Mouse (Mus musculus) inflammation-experienced regulatory T-cells, adult 6 months (primary cell): Measurements from ENCODE around the gene Fem1a. TPM values are rescaled to one million over a fixed set of nuclear protein-coding genes. Genes with fewer than 3 reads are reported as not detected.
A peak's percentile ranks its signal among the peaks of the same experiment; 100 is the strongest.
"Not testable (repeated sequence)": the region's sequence is repeated elsewhere in the genome, so short reads cannot be mapped to it uniquely, and the experiment has no call there.

Source experiments
- ATAC-seq: one replicate; pipeline ENCODE4 v1.8.0; 2017
- polyA plus RNA-seq, 3 experiments: library from polyadenylated mRNA; unstranded; fragments of 100-300 nt; shearing (Covaris generic); gene quantifications; one replicate each; pipeline ENCODE4 v1.2.1; 2017

Fem1a gene
- polyA plus RNA-seq, 3 experiments from 2014 or later = 4.9 to 6.2 (median 6.1) TPM

DNA sequence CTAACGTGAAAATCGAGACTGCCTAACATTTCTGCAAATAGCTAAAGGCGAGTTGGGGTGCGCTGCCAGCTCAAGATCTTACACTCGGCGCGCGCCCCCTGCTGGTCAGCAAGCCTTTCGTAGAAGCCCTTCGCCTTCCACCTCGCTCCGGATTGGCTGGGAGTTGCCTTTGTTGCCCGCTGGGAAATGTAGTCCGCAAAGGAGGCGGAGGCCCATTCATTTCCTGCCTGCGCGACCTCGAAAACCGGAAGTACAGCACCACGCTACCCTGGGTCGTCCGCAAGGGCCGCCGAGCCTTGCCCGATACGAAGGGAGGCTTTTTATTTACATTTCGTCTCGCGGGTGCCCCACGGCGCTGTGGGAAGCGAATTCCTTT lies 759 bp upstream of the Fem1a start:
- peak; percentile 85 for ATAC-seq

DNA sequence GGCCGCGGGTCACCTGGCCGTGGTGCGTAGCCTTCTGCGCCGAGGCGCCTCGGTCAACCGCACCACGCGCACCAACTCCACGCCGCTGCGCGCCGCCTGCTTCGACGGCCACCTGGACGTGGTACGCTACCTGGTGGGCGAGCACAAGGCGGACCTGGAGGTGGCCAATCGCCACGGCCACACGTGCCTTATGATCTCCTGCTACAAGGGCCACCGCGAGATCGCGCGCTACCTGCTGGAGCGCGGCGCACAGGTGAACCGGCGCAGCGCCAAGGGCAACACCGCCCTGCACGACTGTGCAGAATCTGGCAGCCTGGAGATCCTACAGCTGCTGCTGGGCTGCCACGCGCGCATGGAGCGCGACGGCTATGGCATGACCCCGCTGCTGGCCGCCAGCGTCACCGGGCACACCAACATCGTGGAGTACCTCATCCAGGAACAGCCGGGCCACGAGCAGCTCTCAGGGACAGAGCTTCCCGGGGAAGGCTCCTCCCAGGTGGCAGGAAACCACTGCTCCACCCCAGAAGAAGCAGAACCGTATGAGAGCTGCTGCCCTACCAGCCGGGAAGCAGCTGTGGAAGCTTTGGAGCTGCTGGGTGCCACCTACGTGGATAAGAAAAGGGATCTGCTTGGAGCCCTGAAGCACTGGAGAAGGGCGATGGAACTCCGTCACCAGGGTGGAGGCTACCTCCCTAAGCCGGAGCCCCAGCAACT lies 728 bp downstream of the Fem1a start:
- ATAC-seq = no peak

DNA sequence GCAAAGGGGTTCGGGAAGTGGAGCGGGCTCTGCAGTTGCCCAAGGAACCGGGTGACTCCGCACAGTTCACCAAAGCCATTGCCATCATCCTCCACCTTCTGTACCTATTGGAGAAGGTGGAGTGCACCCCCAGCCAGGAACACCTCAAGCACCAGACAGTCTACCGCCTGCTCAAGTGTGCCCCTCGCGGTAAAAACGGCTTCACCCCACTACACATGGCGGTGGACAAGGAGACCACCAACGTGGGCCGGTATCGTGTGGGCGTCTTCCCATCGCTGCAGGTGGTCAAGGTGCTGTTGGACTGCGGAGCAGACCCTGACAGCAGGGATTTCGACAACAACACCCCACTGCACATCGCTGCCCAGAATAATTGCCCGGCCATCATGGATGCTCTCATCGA lies 1.7 kb downstream of the Fem1a start:
- not testable (repeated sequence) for ATAC-seq

DNA sequence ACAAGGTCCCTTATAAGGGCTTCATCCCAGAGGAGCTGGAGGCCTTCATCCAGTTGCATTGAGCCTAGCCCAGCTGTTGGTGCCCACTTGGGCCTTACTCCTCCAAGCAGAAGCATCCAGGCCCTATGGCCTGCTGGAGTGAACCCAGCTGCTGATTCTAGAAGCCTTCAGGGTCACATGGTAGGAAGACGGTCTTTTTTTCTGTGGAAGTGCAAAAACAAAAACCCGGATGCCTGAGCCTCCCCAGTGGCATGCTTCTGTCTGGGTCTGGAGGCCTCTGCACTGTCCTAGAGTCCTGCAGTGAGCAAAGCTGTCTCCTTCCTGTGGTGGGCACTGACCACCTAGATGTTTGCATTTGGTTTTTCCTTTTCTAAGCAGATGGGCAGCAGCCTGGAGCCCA lies 2.2 kb downstream of the Fem1a start:
- not testable (repeated sequence) for ATAC-seq

DNA sequence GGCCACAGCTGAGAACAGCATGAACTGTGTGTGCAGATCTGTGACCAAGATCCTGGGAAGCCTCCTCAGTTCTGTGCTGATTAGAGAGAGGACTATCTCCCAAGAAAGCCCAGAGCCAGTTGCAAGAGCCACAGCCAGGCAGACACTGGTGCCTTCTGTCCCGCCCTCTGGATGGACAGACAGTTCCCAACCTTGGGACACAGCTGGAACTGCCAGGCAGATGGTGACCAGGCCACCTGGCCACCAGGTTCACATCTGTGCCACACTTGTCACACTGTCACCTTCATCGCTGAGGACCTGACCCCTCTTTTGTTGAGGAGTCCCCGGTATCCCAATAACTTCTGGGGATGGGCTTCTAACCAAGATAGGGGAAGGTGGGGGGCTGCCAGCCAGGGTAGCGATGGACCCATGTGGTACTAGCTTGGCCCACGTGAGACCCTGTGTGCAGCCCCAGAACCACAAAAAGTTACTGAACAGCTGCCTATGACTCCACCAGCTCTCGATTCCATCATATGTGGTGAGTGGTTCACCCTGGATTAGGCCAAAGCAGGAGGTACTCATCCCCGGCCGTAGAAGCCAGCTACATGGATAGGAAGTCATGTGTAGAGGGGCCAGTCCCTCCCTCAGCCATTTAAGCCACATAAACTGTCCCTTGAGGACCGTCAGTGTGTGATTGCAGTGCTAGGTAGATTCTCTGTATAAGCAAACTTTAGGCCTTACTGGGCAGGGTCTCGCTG lies 2.9 kb downstream of the Fem1a start:
- no peak for ATAC-seq

DNA sequence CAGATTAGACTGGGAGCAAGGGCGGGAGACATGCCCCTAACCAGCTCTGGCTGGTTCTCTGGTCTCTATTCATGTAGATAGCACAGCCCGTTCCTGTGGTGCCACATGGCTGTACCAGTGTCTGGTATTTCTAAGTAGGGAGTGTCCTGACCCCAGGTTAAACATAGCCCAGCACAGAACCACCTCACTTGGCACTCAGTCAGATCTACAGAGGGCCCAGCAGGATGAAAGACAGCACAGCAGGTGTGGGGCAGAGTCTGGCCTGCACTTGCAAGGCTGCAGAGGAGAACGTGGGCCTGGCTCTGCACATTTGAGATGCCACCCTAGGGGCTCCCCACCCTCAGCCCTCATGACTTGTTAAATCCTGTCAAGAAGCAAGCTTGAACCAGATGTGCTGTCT lies 4.6 kb downstream of the Fem1a start:
- ATAC-seq = no peak

DNA sequence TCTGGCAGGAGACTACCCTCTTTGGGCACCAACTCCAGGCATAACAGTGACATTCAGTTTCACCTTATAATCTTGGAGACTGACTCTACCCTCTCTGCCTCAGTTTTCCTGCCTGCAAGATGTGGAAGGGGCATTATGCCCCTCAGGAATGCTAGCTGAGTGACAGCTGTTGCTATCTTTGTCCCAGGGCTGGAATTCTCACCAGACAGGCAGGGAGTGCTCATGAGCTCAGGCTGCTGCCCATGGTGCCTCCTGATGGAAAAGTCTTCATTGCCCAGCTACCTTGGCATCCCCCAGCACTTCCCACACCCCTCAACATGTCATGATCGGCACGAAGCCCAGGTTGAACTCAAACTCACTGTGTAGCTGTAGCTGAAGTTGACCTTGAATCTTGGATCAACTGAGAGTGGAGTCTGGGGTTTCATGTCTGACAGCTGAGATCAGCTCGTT lies 6.1 kb downstream of the Fem1a start:
- no peak for ATAC-seq

DNA sequence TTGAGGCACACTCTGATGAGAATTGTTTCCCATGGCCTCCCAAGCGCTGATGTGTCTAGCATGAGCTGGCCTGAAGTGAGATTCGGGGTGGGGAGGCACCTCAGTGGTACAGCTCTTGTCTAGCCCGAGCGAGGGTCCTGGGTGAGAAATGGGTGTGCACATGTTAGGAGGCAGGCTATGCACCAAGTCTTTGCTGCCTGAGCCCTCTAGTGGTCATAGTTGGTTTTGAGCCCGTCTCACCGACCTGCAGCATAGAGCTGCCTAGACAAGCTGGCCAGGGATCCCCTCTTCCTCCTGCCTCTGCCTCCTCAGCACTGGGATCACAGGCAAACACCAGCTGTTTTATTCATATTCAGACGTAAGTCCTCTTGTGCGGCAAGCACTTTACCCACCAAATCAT lies 7.4 kb downstream of the Fem1a start:
- ATAC-seq = peak; percentile 86

DNA sequence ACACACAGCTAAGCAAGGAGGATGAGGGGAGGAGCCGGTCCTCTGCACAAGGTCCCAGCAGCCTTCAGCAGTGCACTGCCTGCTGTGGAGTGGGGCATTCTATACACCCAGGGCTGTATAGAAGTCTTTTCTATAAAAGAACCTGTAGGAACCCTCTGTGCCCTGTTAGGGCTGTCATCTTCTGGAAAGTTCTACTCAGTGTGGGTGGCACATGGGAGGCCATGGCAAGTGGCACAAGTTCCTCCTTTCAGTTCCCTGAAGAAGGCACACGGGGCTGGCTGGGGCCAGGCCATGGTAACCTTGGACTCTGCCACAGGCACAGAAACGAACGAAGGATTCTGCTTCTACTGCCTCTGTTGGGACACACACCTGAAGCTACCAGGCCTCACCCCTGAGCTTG lies 8.4 kb downstream of the Fem1a start:
- ATAC-seq = no peak

DNA sequence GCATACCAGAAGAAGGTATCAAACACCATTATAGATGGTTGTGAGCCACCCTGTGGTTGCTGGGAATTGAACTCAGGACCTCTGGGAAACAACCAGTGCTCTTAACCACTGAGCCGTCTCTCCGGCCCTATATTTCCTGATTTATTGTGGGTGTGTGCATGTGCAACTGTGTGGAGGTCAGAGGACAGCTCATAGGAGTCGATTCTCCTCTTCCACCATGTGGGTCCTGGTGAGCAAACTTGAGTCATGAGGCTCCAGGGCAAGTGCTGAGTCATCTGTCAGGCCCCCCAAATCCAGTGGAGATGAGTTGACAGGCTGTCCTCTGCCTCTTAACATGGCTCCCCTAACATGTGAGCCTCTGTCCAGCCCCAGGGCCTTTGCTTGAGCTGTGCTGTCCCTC lies 9.3 kb downstream of the Fem1a start:
- ATAC-seq = no peak

DNA sequence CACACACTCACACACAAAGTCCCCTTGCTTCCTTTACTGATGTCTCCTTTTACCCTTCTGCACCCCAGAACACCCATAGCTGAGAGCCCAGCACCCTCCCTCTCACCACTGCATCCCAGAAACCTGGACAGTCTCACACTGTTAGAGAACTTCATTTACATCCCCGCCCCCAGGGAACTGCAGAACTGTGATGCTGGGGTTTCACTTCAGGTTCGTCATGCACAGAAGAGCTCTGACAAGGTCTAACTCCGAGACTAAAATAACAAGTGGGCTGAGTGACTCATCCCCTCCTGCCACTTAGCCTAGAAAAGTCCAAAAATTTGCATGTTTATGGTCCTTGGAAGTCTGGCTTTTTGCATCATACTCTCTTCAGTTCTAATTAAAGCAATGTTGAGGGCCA lies 9.7 kb downstream of the Fem1a start:
- ATAC-seq = no peak

DNA sequence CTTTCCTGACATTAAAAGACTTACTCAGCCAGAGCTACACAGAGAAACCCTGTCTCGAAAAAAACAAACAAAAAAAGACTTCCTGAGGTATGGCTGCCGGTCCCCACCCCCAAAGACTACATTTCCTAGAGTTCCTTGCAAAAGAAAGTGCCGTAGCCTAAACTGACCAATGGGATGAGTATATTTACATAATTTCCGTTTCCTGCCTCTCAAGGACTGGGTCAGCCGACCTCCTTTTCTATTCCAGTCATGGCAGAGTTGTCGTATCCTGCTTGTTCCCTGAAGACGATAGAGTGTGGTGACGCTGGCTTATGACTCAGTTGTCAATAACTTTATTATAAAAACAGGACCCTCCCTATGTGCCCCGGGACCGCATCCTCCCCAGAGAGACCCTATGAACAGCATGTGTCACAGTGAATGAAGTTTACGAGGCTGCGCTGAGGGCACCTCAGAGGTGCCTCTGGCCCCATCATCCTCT lies 12.6 kb downstream of the Fem1a start:
- ATAC-seq = peak; percentile 97

DNA sequence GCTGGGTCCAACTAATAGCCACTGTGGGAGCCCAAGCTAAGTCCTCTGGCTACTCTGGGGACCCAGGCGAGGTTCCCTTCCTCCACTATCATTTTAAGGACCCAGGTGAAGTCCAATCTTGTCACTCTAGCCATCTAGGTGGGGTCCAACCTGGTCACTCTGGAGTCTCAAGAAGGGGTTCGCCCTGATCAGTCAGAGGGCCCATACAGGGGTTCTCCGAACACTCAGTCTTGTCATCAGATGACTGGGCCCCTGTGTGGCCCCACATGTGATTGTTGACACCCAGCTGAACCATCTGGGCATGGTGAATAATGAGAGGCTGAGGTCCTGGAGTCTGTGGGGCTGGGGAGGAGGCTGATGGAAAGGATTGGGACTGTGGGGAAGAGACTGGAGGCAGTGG lies 13.1 kb downstream of the Fem1a start:
- ATAC-seq = no peak

DNA sequence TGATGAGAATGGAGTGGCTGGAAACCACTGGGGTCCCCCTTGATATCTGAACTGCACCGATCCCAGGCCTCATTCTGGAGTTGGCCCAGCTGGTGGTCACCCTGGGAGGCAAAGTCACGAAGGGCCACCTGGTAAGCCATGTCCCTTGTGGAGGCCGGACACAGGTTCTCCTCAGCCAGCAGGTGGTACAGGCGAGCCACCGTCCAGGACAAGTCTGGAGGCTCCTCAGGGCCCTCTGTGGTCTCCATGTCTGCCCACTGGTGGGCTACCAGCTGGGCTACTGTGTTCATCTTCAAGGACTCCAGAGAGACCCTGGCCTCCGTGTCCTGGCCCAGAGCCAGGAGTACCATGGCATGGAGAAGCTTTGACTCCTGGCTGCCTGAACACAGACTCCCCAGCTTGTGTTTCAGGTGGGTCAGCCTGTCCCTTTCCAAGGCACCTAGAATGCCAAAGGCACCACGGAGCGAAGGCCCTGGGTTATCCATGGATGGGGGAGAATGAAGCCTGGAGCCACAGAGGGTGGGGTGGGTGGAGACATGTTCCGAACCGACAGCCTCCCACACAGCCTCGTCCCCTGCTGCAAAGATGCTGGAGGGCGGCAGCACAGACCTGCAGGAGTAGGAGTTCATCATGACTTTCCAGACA lies 15.1 kb downstream of the Fem1a start:
- no peak for ATAC-seq

DNA sequence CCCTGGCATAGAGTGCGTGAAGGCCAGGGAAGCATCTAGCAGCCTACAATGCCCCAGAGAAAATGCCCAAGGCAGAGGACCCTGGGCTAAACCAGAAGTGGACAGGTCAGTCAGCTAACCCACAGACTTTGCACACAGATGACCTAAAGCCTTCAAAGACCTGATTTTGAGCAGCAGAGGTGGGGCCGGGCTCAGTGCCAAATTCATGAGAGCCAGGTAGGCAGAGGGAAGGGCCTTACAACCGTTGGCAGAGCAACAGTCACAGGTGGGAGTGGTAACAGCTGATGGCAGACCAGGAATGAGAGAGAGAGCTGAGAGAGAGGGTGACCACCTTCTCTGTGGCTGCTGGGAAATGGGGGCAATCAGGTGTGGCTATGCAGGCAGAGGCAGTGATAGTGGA lies 16.0 kb downstream of the Fem1a start:
- ATAC-seq = no peak

DNA sequence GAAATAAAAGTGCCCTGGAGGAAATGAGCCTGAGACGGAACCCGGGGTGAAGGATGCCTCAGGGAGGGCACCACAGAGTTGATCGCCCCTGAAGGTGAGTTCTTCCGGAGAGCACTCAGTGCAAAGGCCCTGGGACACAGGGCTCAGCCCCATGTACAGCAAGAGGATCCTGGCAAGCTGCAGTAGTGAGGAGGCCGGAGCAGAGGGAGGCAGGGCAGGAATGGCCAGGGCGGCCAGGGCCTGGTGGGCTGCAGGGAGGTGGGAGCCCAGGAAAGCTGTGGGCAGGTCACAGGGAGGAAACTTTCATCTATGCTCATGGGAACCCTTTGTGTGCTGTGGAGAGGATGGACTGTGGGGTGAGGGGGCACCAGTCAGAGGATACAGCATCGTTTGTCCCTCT lies 16.9 kb downstream of the Fem1a start:
- ATAC-seq = no peak

DNA sequence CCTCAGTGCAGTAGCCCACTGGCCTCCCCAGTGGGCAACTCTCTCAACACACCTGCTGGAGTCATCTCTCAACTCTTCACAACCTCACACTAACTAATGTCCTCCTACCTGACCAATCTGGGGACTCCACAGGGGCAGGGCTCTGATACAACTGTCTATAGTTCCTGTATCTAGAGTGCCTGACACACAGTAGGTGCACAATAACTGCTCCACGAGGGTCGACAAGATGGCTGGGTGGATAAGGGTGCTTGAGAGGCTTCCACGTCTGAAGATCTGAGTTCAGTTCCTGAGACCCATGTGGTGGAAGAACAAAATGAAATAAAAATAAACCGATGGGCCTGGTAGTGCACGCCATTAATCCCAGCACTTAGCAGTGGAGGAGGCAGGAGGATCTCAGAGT lies 17.4 kb downstream of the Fem1a start:
- ATAC-seq = no peak

DNA sequence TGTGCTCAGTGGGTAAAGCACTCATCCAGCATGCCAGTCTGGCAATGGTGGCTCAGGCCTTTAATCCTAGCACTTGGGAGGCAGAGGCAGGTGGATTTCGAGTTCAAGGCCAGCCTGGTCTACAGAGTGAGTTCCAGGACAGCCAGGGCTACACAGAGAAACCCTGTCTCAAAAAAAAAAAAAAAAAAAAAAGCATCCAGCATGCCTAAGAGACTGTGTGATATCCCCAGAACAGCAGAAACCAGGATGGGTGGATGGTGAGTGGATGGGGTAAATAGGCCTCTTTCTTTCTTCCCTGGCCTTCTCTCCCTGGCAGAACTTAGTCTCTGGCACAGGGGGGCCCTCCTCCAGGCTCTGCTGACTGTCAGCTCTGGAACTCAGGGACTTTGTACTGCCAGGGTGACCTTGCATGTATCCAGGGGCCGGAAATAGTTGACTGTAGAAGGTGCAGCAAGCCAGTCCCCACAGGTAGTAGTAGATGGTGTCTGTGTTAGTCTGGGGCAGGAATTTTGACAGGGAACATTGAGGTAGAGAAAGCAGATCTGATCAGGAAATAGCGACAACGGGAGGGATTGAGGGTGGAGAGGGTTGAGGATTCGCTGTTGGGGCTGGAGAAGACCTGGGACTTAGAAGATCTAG lies 19.4 kb downstream of the Fem1a start:
- ATAC-seq = no peak

DNA sequence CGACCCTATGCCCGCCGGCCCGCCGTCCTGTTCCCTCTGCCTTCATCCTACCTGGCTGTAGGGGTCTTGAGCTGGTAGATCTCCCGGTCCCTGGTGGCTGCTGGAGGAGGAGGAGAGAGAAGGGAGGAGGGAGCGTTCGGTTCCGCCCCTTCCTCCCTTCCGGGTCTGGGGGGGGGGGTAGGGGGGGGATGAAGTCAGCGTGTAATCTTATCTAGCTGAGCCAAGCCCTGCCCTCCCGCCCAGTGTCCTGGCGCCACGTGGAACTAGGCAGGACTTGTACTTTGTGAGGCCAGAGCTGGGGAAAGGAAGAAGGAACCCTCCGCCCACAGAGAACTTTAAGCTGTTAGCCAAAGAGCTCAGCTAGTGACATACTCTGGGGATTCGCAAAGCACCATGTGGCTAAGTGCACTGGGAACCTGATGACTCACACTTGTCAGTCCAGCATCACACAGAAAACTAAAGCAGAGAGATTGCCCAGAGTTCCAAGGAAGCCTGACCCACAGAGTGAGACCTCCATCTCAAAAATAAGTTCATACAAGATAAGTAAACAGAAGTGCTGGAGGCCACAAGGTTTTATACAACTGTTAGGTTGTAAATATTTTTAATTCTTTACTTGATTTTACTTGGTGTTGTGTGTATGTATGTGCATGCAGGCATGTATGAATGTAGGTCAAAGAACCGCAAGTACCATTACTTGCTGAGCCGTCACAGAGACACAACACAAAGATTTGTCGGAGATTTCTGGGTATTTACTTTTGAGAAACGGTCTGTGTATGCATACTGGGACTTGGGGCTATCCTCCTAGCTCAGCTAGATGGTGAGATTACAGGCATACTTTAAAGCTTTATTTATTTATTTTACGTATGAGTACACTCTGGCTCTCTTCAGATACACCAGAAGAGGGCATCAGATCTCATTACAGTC lies 20.3 kb downstream of the Fem1a start, which contains the start of gene Ticam1:
Ticam1 (minus strand) TSS at position 144 of the 924 bp plus-strand sequence.
- peak; percentile 77 for ATAC-seq

DNA sequence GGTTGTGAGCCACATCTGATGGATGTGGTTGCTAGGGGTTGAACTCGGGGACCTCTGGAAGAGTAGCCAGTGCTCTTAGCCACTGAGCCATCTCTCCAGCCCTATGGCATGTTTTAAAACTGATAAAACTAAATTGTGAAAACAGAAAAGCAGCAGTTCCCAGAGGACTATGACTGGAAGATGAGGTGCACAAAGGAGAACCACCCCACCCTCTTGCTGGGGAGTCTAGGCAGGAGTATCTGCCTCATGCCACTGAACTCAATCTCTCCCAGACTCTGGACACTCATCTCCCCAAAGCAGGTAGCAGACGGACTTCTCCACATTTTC lies 20.9 kb downstream of the Fem1a start:
- no peak for ATAC-seq

DNA sequence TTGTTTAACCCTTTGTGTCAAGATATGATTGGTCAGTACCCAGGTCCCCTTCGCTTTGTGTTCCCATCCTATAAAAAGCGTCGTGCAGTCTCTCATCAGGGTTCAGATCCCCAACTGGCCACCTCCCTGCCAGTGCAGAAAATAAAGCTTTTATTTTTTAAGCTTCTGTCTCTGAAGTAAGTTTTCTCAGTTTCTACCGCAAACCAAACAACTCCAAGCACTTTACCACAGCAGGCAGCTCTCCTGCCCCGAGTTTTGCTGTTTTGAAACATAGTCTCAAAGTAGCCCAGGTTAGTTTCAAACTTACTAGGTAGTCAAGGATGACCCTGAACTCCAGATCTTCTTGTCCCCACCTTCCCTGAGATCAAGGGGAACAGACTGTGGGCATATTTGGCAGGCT lies 21.7 kb downstream of the Fem1a start:
- ATAC-seq = no peak

DNA sequence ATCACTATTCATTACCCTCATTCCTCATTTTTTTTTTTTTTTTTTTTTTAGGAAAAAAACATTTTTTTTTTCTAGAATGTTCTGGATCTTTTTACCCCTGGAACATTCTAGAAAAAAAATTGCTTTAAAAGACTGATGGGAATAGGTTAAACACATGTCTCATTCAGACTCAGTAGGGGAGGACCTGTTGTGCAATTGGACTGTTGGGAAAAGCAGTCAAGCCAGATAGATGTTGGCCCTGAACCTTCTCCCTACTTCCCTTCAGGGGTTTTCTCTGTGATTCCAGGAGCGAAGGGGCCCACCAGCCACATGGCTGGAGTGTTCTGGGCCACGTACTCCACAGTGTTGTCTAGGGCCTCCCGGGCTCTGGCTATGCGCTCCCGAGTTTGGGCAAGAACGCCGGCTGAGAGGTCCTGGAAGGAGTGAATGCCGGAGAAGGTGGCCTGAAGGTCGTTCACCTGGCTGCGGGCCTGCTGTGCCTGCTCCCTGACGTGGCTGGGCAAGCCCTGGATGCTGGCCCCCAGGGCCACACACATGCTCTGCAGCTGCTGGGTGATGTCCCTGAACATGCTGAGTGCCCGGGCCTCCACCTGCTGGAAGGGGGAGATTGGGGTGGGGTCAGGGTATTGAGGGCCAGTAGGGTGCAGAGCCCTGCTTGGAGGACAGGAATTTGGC lies 23.0 kb downstream of the Fem1a start:
- no peak for ATAC-seq
